ENCODE assay signal across 18 mouse cellular contexts in the genomic region with DNA sequence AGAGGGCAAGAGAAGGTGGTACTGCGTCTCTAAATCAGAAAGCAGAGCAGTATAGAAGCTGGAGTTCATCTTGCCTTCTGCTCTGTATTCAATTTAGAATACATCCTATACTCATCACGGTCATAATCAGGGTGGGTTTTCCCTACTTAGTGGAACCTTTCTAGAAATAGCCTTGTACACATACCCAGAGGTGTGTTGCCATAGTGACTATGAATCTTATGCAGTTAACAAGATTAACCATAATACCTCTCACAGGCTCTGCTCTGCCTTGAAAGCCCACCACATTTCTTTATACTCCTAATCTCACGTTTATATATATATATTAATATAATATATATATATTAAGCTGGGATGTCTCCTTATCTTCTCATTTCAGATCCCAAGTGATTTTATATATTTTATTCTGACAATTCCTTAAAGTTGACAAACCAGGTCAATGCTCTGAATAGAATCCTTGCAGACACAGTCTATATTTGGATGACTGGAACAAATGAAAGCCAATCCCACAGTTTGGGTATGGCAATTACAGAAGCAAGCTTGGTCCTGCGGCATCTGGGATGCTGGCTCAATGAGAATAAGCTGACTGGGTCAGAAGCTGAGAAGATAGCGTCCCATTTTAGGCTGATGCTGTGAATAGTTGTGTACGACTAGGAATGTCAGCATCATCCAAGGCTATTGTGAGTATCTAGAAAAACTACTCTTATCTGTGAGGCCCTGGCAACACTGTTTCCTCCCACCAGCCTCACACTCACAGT. TPM values are rescaled to one million over a fixed set of nuclear protein-coding genes. Genes with fewer than 3 reads are reported as not detected.
DNase-seq lines count a peak whose midpoint lies in the region; ATAC-seq and TF ChIP-seq lines count a peak whose summit lies in the region.
"Had no signal": no experiment of that assay in that cellular context is flagged by ENCODE, and none has a peak within 500 bp of the region (broad histone marks: within the 10 kb centered on the region; RNA-seq: fewer than 3 reads in every experiment).

No protein-coding gene starts in this region.

- peak; percentile 88 for ATAC-seq in frontal cortex, adult (ENCODE audit: low TSS enrichment)
- ATAC-seq in hindbrain, postnatal 0 days, result peak; percentile 70
- no peak for ATAC-seq in hindbrain, embryonic 11.5 days (ENCODE audit: low FRiP score)
- ATAC-seq in midbrain, embryonic 16.5 days, result peak; percentile 66; the same call in 1 of the 2 replicates
- ATAC-seq in midbrain, embryonic 13.5 days, result no peak
- no peak for ATAC-seq in liver, embryonic 11.5 days (replicated peaks; ENCODE audit: low FRiP score)
- ATAC-seq: forebrain, embryonic 14.5 days had no signal

- H3K36me3 ChIP-seq in hindbrain, postnatal 0 days (ENCODE audit: insufficient read depth, low read length), result no peaks in the 10 kb centered on the region
- H3K36me3 ChIP-seq in hindbrain, embryonic 11.5 days (ENCODE audit: control insufficient read depth, insufficient read depth, low read length), result no peaks in the 10 kb centered on the region
- H3K36me3 ChIP-seq in midbrain, embryonic 16.5 days (ENCODE audit: control insufficient read depth, insufficient read depth, low read length), result no peaks in the 10 kb centered on the region
- H3K36me3 ChIP-seq in midbrain, embryonic 13.5 days, result no peaks in the 10 kb centered on the region
- H3K36me3 ChIP-seq in liver, embryonic 11.5 days (ENCODE audit: control insufficient read depth, insufficient read depth, low read length), result no peaks in the 10 kb centered on the region
- H3K36me3 ChIP-seq: embryonic facial prominence, embryonic 10.5 days; embryonic facial prominence, embryonic 12.5 days had no signal

- no peak for DNase-seq in frontal cortex, postnatal 14 days (ENCODE audit: low spot score in 2 of 2)
- peak; percentile 10 for DNase-seq in hindbrain, postnatal 0 days (ENCODE audit: low spot score)
- no peak for DNase-seq in hindbrain, embryonic 11.5 days (ENCODE audit: low spot score)
- peak; percentile 48 for DNase-seq in brain, adult 2 months (ENCODE audit: low read depth, low spot score)
- DNase-seq in liver, embryonic 11.5 days (ENCODE audit: low spot score), result no peak
- DNase-seq: adrenal gland, adult 2 months; adrenal gland, postnatal 10 days; adrenal gland, postnatal 25 days; cerebellum, adult 11-12 months; cerebellum, adult 9-10 months; cerebellum, postnatal 25 days had no signal

- no peaks in the 10 kb centered on the region for H3K4me1 ChIP-seq in hindbrain, postnatal 0 days (ENCODE audit: insufficient read depth, low read length)
- no peaks in the 10 kb centered on the region for H3K4me1 ChIP-seq in hindbrain, embryonic 11.5 days (replicated peaks; ENCODE audit: control insufficient read depth, insufficient read depth, low read length)
- no peaks in the 10 kb centered on the region for H3K4me1 ChIP-seq in midbrain, embryonic 16.5 days (ENCODE audit: control insufficient read depth, insufficient read depth, low read length)
- H3K4me1 ChIP-seq in midbrain, embryonic 13.5 days (replicated peaks), result no peaks in the 10 kb centered on the region
- no peaks in the 10 kb centered on the region for H3K4me1 ChIP-seq in liver, embryonic 11.5 days (replicated peaks; ENCODE audit: control insufficient read depth, insufficient read depth, low read length)
- H3K4me1 ChIP-seq: embryonic facial prominence, embryonic 10.5 days; embryonic facial prominence, embryonic 12.5 days had no signal

- H3K9me3 ChIP-seq in hindbrain, postnatal 0 days (ENCODE audit: low read length), result no peaks in the 10 kb centered on the region
- H3K9me3 ChIP-seq in hindbrain, embryonic 11.5 days (ENCODE audit: control insufficient read depth, low read length), result no peaks in the 10 kb centered on the region
- H3K9me3 ChIP-seq in midbrain, embryonic 16.5 days (replicated peaks; ENCODE audit: control insufficient read depth, low read length, poor library complexity, severe bottlenecking), result no peaks in the 10 kb centered on the region
- H3K9me3 ChIP-seq in midbrain, embryonic 13.5 days, result no peaks in the 10 kb centered on the region
- H3K9me3 ChIP-seq in liver, embryonic 11.5 days (ENCODE audit: control insufficient read depth, low read length), result no peaks in the 10 kb centered on the region
- H3K9me3 ChIP-seq: embryonic facial prominence, embryonic 10.5 days; embryonic facial prominence, embryonic 12.5 days had no signal

- H3K27ac ChIP-seq in hindbrain, postnatal 0 days, result no peak overlapping the region
- no peak overlapping the region for H3K27ac ChIP-seq in hindbrain, embryonic 11.5 days (ENCODE audit: low read depth, low read length)
- H3K27ac ChIP-seq in midbrain, embryonic 16.5 days (ENCODE audit: low read length), result no peak overlapping the region
- H3K27ac ChIP-seq in midbrain, embryonic 13.5 days, result no peak overlapping the region
- no peak overlapping the region for H3K27ac ChIP-seq in liver, embryonic 11.5 days (ENCODE audit: low read depth, low read length)
- H3K27ac ChIP-seq: embryonic facial prominence, embryonic 10.5 days; embryonic facial prominence, embryonic 12.5 days had no signal

- H3K9ac ChIP-seq in hindbrain, postnatal 0 days (replicated peaks; ENCODE audit: low read length), result no peak overlapping the region
- no peak overlapping the region for H3K9ac ChIP-seq in hindbrain, embryonic 11.5 days (ENCODE audit: low read depth, low read length)
- no peak overlapping the region for H3K9ac ChIP-seq in midbrain, embryonic 16.5 days (ENCODE audit: low read depth, low read length)
- H3K9ac ChIP-seq in midbrain, embryonic 13.5 days (replicated peaks), result no peak overlapping the region
- no peak overlapping the region for H3K9ac ChIP-seq in liver, embryonic 11.5 days (ENCODE audit: low read depth, low read length)
- H3K9ac ChIP-seq: embryonic facial prominence, embryonic 12.5 days had no signal

- H3K4me3 ChIP-seq in hindbrain, postnatal 0 days (ENCODE audit: low read length), result no peak overlapping the region
- no peak overlapping the region for H3K4me3 ChIP-seq in hindbrain, embryonic 11.5 days (ENCODE audit: low read depth, low read length)
- no peak overlapping the region for H3K4me3 ChIP-seq in midbrain, embryonic 16.5 days (ENCODE audit: low read depth, low read length)
- H3K4me3 ChIP-seq in midbrain, embryonic 13.5 days (replicated peaks), result no peak overlapping the region
- no peak overlapping the region for H3K4me3 ChIP-seq in liver, embryonic 11.5 days (ENCODE audit: low read depth, low read length)
- H3K4me3 ChIP-seq: embryonic facial prominence, embryonic 10.5 days; embryonic facial prominence, embryonic 12.5 days had no signal

- 69% methylated on average over 6 of the region's 6 CpGs for WGBS in hindbrain, postnatal 0 days
- 88% methylated on average over 6 of the region's 6 CpGs for WGBS in hindbrain, embryonic 11.5 days
- WGBS in midbrain, embryonic 16.5 days, result 76% methylated on average over 6 of the region's 6 CpGs
- WGBS in midbrain, embryonic 13.5 days, result 84% methylated on average over 6 of the region's 6 CpGs
- 81% methylated on average over 6 of the region's 6 CpGs for WGBS in liver, embryonic 11.5 days

- TF ChIP-seq CTCF in hindbrain, postnatal 0 days (IDR thresholded peaks at IDR 0.05; ENCODE audit: low read depth), result no peak

- H3K4me2 ChIP-seq in hindbrain, postnatal 0 days (ENCODE audit: low read depth, low read length), result no peak overlapping the region
- H3K4me2 ChIP-seq in hindbrain, embryonic 11.5 days (replicated peaks; ENCODE audit: low read depth, low read length), result no peak overlapping the region
- no peak overlapping the region for H3K4me2 ChIP-seq in midbrain, embryonic 16.5 days (ENCODE audit: low read length)
- no peak overlapping the region for H3K4me2 ChIP-seq in midbrain, embryonic 13.5 days (replicated peaks)
- H3K4me2 ChIP-seq in liver, embryonic 11.5 days, result no peak overlapping the region
- H3K4me2 ChIP-seq: embryonic facial prominence, embryonic 12.5 days had no signal

- no peaks in the 10 kb centered on the region for H3K27me3 ChIP-seq in hindbrain, postnatal 0 days (ENCODE audit: insufficient read depth, low read length)
- H3K27me3 ChIP-seq in hindbrain, embryonic 11.5 days (ENCODE audit: control insufficient read depth, insufficient read depth, low read length), result no peaks in the 10 kb centered on the region
- no peaks in the 10 kb centered on the region for H3K27me3 ChIP-seq in midbrain, embryonic 16.5 days (ENCODE audit: control insufficient read depth, insufficient read depth, low read depth, low read length)
- H3K27me3 ChIP-seq in midbrain, embryonic 13.5 days, result no peaks in the 10 kb centered on the region
- no peaks in the 10 kb centered on the region for H3K27me3 ChIP-seq in liver, embryonic 11.5 days (replicated peaks; ENCODE audit: control insufficient read depth, insufficient read depth, low read length)
- H3K27me3 ChIP-seq: embryonic facial prominence, embryonic 12.5 days had no signal

RNA-seq across cellular contexts. Expression of gene Tmem200a, which starts 40.4 kb away (rescaled TPM):
- total RNA-seq in hindbrain, postnatal 0 days (2014; rRNA removed), result 24.4 and 56.0 TPM in 2 replicates
- polyA plus RNA-seq in hindbrain, postnatal 0 days (2015; fragmentation: Nextera tagmentation; extraction: Ambion mirVana), result 14.8 and 15.6 TPM in 2 replicates
- polyA plus RNA-seq in hindbrain, embryonic 11.5 days (2014; fragmentation: Nextera tagmentation; extraction: Ambion mirVana), result 13.6 and 15.6 TPM in 2 replicates
- 34.3 and 35.2 TPM in 2 replicates for polyA plus RNA-seq in midbrain, embryonic 16.5 days (2015; fragmentation: Nextera tagmentation; extraction: Ambion mirVana)
- polyA plus RNA-seq in midbrain, embryonic 13.5 days (2015; fragmentation: Nextera tagmentation; extraction: Ambion mirVana), result 31.2 and 34.6 TPM in 2 replicates
- polyA plus RNA-seq in liver, embryonic 11.5 days (2014; fragmentation: Nextera tagmentation; extraction: Ambion mirVana), result 1.5 and 2.1 TPM in 2 replicates
- total RNA-seq: MEL had no signal

RNA-seq across cellular contexts. Expression of gene Gm9767, which starts 41.2 kb away (rescaled TPM):
- total RNA-seq in hindbrain, postnatal 0 days (2014; rRNA removed), result 0.26 and 1.3 TPM in 2 replicates
- 1.7 and 2.0 TPM in 2 replicates for polyA plus RNA-seq in hindbrain, postnatal 0 days (2015; fragmentation: Nextera tagmentation; extraction: Ambion mirVana)
- 0.25 and 1.0 TPM in 2 replicates for polyA plus RNA-seq in hindbrain, embryonic 11.5 days (2014; fragmentation: Nextera tagmentation; extraction: Ambion mirVana)
- polyA plus RNA-seq in midbrain, embryonic 16.5 days (2015; fragmentation: Nextera tagmentation; extraction: Ambion mirVana), result 1.2 and 2.3 TPM in 2 replicates
- polyA plus RNA-seq in midbrain, embryonic 13.5 days (2015; fragmentation: Nextera tagmentation; extraction: Ambion mirVana), result 1.3 and 1.5 TPM in 2 replicates
- not detected in 2 replicates for polyA plus RNA-seq in liver, embryonic 11.5 days (2014; fragmentation: Nextera tagmentation; extraction: Ambion mirVana)
- total RNA-seq: adrenal gland, postnatal 10 days; MEL had no signal
- polyA plus RNA-seq: embryonic facial prominence, embryonic 10.5 days had no signal

Comparison
In these comparisons a context has a peak if more than half of its experiments do, and no peak if none do; other contexts are left out.
1. ATAC-seq: peak in frontal cortex, adult (single experiment), hindbrain, postnatal 0 days (single experiment) and midbrain, embryonic 16.5 days (single experiment); none in hindbrain, embryonic 11.5 days (single experiment), midbrain, embryonic 13.5 days (single experiment) and liver, embryonic 11.5 days (single experiment).
2. DNase-seq: peak in hindbrain, postnatal 0 days (single experiment) and brain, adult 2 months (single experiment); none in frontal cortex, postnatal 14 days (0 of 2), hindbrain, embryonic 11.5 days (single experiment) and liver, embryonic 11.5 days (single experiment).